Comparison of ENCODE assay signal across 9 mouse cellular contexts in genomic region chr9:56637403-56637857, GRCm38 (mm10).
DNase-seq lines count a peak whose midpoint lies in the region; ATAC-seq and TF ChIP-seq lines count a peak whose summit lies in the region.
"Had no signal": no experiment of that assay in that cellular context is flagged by ENCODE, and none has a peak within 500 bp of the region (broad histone marks: within the 10 kb centered on the region; RNA-seq: fewer than 3 reads in every experiment).

No protein-coding gene starts in this region.

- intact Hi-C loops in left cerebral cortex, postnatal 36 days (cut with DNase I): loop anchor here (1.0 to 2.0 kb wide), 5 partner anchors 21 to 159 kb away; partner anchors contain the start of gene Lingo1

- H3K36me3 ChIP-seq in heart, postnatal 0 days (replicated peaks; ENCODE audit: control insufficient read depth, insufficient read depth, low read length): no peaks in the 10 kb centered on the region
- H3K36me3 ChIP-seq in stomach, embryonic 15.5 days: no peaks in the 10 kb centered on the region

- H3K4me2 ChIP-seq in heart, postnatal 0 days (ENCODE audit: low read depth, low read length): peak overlapping the region; percentile 4
- peak overlapping the region; percentile 42 for H3K4me2 ChIP-seq in stomach, embryonic 15.5 days

- H3K4me3 ChIP-seq in heart, postnatal 0 days (ENCODE audit: low read depth, low read length): peak overlapping the region; percentile 6
- H3K4me3 ChIP-seq in stomach, embryonic 15.5 days (replicated peaks): peak overlapping the region; percentile 12; the same call in 1 of the 2 replicates
- H3K4me3 ChIP-seq: megakaryocyte, embryonic 14.5 days had no signal

- no peak overlapping the region for H3K9ac ChIP-seq in heart, postnatal 0 days (replicated peaks; ENCODE audit: low read depth, low read length)
- no peak overlapping the region for H3K9ac ChIP-seq in stomach, embryonic 15.5 days

- TF ChIP-seq EP300 in heart, postnatal 0 days (IDR thresholded peaks at IDR 0.05; ENCODE audit: low read depth): no peak

- WGBS in heart, postnatal 0 days: 2% methylated on average over 27 of the region's 29 CpGs
- WGBS in stomach, embryonic 15.5 days: 4% methylated on average over 29 of the region's 29 CpGs

- ATAC-seq in heart, postnatal 0 days (ENCODE audit: insufficient read depth, low read depth): no peak
- no peak for ATAC-seq in stomach, embryonic 15.5 days (ENCODE audit: insufficient read depth, low FRiP score, low read depth)

- peak; percentile 63 to 64 for DNase-seq in cerebellum, postnatal 14 days
- DNase-seq in cerebellum, adult 9-10 months: no peak
- DNase-seq in Muller cell, postnatal 12 days (ENCODE audit: inconsistent ontology term): peak; percentile 30
- no peak for DNase-seq in heart, postnatal 0 days (ENCODE audit: low spot score)
- peak; percentile 81 to 88 for DNase-seq in left cerebral cortex, postnatal 36 days (ENCODE audit: low spot score in 2 of 2)
- DNase-seq in cerebellum, adult 11 months: no peak
- no peak for DNase-seq in natural killer cell, adult 2 months (ENCODE audit: low spot score in 2 of 2)

- H3K27ac ChIP-seq in heart, postnatal 0 days (ENCODE audit: low read depth): no peak overlapping the region
- no peak overlapping the region for H3K27ac ChIP-seq in stomach, embryonic 15.5 days

- TF ChIP-seq CTCF in heart, postnatal 0 days (IDR thresholded peaks at IDR 0.05; ENCODE audit: low read depth): no peak

- H3K27me3 ChIP-seq in heart, postnatal 0 days (ENCODE audit: control insufficient read depth, insufficient read depth, low read length): peaks cover 65% of the 10 kb centered on the region
- H3K27me3 ChIP-seq in stomach, embryonic 15.5 days (replicated peaks): peaks cover 48% of the 10 kb centered on the region

- no peaks in the 10 kb centered on the region for H3K9me3 ChIP-seq in heart, postnatal 0 days (replicated peaks; ENCODE audit: control insufficient read depth, low read length)
- no peaks in the 10 kb centered on the region for H3K9me3 ChIP-seq in stomach, embryonic 15.5 days
- H3K9me3 ChIP-seq: megakaryocyte, embryonic 14.5 days had no signal

- 0 out of 2 replicates have a peak, but pooled peaks cover 6% of the 10 kb centered on the region for H3K4me1 ChIP-seq in heart, postnatal 0 days (ENCODE audit: control insufficient read depth, insufficient read depth)
- peaks cover 23% of the 10 kb centered on the region for H3K4me1 ChIP-seq in stomach, embryonic 15.5 days

Comparison
In these comparisons a context has a peak if more than half of its experiments do, and no peak if none do; other contexts are left out.
1. DNase-seq: peak in cerebellum, postnatal 14 days (2 of 2), Muller cell, postnatal 12 days (single experiment) and left cerebral cortex, postnatal 36 days (2 of 2); none in cerebellum, adult 9-10 months (single experiment), heart, postnatal 0 days (single experiment), cerebellum, adult 11 months (single experiment) and natural killer cell, adult 2 months (0 of 2).